Mouse (Mus musculus) telencephalon, adult 2 months (tissue): ENCODE measurements around the gene Supt5.

Experiments used
- DNase-seq: peaks from one replicate; pipeline ENCODE4 v3.0.0-alpha.2; 2011; ENCODE audit warnings: low read depth, low spot score

Supt5 gene

DNA sequence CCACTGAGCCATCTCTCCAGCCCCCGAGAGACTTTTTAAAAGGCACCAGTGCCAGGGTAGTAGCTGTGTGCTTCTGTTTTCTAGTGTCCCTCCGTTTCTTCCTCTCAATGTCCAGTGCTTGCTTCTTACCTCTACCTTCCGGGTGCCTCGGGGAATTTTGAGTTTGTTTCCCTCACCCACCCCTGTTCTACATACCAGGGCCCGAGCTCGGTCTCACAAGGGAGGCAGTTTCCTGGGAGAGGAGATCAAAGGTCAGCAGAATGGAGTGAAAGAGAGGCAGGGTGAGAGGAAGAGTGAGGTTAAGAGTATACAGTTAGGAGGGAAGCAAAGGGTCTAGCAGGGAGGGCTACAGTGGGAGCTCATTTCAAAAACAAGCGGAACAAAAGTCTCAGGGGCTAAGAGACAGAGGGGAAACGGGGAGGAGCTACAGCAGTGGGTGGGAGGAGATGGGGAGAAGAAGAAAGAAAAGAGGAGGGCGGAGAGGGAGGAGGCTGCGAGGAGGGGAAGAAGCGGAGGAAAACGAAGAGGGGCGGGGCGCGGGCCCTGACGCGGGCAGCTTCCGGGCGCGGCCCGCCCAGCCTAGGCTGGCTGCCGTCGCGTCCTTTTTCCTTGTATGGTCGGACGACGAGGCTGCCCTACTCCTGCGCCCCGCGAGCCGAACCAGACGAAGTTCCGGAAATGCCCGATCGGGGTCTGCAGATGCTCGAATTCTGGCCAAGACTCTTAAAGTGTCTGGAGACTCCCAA lies 36.8 kb upstream of the Supt5 start:
- DNase-seq, result peak; percentile 58

DNA sequence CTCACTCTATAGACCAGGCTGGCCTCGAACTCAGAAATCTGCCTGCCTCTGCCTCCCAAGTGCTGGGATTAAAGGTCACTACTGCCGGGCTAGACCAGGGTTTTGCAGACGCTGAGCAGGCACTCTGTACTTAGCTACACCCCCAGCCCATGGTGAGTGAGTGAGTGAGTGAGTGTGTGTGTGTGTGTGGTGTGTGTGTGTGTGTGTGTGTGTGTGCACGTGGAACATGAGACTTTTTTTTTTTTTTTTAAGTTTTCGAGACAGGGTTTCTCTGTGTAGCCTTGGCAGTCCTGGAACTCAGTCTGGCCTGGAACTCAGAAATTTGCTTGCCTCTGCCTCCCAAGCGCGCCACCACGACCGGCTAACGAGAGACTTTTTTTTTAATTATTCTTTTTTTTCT lies 36.1 kb upstream of the Supt5 start:
- DNase-seq, result no peak

DNA sequence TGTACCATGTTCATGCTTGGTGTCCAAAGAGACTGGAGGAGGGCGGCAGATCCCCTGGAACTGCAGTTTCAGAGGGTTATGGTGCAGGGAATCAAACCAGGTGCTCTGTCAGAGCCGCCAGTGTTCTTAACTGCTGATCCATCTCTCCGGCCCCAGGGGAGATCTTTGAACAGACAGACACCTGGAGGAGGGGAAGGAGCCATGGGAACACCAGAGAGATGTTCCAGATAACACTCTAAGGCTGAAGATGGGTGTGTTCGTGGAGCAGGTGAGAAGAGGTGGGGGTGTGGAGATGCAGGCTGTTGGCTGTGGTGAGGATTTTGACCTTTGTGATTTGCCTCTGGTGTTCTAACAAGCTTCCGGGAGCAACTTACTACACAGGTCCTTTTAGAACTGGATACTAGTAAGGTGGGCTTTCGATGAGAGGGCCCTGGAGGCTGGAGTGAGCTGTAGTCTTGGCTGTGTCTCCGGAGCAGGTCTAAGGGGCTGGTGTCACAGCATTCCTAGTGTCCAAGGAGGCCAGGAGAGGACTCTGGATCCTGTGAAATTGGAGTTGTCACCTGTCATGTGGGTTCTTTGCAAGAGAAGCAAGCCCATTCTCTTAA lies 35.4 kb upstream of the Supt5 start:
- DNase-seq, result no peak

DNA sequence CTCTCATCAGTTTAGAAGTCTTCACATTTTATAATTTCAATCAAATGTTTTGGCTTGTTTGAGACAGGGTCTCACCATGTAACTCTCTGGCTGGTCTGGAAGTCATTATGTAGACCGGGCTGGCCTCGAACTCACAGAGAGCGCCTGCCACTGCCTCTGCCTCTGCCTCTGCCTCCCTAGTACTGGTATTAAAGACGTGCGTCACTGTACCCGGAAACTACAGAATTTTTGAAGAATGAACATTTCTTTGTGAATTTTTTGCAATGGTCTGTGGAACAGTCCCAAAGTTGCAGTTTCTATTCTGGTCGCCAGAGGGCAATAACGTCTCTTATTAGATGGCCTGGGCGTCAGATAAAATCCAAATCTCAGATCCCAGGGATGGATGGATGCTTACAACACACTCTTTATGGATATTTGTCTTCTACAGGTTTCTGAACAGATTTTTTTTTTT lies 34.6 kb upstream of the Supt5 start:
- peak; percentile 77 for DNase-seq

DNA sequence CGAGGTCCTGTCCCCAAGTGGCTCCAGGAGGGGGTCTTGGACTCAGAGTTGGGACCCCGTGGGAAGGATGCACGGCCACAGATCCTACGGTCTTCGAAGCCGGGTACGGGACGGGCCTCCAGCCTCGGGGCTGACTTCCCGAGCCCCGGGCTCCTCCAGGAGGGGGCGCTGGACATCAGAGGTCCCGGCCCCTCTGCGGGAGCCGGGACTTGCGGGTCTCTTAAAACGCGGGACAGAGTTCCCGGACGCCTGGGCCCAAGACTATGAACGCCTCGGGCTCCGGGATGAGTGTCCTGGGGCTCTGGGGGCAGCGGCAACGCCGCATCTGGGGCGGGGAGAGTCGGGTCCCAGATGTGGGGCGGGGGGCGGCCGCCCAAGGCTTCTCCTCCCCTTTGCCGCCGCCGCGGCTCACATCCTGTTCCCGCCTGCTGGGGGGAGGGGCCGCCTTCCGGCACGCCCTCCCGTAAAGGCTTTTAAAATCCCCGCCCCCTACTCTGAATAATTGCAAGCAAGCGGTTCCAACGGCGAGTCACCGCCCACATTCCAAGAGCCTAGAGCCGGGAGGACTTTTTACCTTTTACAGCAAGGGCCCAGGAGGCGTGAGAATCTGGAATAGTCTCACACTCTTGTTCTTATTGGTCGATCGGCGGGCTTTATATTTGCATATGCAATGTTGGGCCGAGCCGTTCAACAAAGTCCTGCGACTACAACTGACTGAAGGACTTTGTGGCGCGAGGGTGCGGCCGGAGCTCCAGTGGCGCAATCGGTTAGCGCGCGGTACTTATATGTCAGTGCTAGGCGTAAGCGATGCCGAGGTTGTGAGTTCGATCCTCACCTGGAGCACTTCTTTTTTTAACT lies 33.9 kb upstream of the Supt5 start, which contains the start of gene Plekhg2:
Plekhg2 (minus strand) TSS at position 349 of the 858 bp plus-strand sequence.
- DNase-seq, result peak; percentile 91

DNA sequence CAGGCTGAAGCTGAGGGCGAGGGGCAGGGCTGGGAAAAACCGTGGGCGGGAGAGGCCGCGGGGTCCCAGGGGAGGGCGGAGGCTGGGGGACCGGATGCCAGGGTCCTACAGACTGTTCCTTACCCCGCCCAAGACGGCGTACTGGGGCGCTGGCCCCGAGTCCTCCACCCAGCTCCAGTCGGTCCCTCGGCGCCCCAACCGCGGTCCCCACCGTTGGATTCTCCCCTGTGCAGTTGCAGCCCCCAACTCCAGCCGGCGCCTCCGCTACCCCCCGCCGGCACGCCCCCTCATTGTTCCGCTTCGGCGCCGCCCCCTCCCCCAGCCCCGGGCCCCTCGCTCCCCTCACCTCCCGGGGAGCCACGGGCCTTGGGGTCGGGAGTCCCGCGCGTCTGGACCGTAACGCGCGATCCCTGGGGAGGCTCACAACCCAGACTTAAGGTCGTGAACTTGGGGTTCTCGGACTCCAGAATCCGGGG lies 33.0 kb upstream of the Supt5 start:
- DNase-seq, result no peak

DNA sequence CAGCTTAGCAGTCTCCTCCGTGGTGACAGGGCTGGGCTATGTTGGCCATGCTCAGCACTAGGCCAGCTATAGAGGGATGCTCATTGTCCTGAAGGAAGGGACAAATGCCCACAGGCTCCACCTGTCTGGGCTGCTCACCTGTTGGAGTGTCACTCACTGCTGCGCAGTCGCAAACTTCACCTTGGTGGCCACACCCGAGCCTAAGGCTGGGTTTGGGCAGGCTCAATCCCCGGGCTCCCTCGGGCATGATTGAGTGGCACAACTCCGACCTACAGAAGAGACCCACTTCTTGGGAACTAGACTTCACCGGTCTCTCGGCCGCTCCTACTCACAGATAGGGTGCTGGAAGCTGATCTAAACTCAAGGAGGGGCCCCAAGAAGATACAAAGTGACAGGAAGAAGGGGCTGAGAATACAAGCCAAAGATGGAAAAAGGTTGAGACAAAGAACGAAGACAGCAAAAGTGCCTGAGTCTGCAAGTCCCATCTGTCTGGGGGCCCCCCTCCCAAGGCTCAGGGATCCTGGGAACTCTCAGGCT lies 32.5 kb upstream of the Supt5 start:
- no peak for DNase-seq

DNA sequence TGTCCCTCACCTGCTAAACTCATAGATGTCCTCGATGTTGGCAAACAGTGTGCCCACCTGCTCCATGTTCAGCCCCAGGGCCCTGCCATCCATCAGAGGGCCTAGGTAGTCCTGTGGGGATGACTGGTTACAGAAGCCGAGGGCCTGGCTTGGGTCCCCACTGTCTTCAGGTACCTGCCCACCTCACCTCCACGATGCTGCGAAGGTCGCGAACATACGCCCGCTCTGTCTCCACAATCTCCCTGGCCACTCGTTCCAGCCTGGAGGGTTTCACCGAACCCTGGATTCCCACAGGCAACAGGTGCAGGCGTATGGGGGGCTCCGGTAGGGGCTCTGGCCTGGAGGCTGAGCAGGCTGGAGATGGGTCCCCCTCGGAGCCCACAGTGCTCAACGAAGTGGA lies 31.5 kb upstream of the Supt5 start:
- no peak for DNase-seq

DNA sequence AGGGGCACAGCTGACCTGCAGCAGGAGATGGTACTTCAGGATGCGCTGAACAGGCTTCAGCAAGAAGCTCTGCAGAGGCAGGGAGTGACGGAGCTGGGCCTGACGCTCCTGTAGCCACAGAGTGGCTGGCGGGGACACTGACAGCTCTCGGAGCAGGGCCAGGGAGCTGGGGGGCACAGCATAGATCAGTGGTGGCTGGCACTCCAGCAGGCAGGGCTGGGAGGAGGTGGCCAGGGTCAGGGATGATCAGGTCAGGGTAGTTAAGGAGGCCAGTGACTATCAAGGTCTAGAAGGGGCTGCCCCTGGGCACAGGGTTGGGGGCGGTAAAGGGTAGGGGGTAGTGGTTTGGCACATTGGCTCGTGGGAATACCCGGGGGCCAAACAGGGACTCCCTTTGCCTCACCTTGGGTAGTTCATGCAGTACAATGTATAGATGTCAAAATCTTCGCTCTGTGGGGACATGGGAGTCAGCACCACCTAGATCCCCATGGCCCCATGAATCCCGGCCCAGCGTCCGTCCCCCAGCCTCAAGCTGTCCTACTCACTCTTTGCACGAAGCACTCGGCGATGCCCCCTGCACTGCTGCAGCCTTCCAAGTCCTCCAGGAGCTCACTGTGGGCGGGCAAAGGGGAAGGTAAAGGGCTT lies 29.9 kb upstream of the Supt5 start:
- no peak for DNase-seq

DNA sequence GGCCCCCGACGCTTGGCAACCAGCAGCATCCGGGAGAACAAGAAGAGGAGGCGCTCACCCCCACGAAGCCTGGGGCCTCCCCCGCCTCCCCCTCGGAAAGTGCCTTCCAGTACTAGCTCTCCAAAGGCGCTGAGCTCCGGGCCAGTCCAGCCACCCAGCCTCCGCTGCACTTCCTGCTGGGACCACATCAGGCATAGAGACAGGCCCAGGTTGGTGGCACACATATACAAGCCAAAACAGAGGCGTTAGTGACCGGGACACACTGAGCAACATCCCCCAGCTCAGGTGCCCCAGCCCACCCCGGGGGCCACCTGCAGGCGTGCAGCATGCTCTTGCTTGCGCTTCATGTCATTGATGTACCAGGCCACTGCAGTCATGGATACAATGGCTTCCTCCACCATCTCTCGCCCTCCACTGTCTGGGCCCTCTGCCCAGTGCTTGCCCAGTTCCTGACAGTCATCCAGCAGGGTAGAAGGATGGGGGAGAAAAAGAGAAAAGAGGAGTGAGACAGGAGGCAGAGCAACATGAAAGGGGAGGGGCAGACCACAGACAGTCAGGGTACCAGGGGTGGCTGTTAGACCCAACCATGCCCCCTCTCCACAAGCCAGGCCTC lies 29.2 kb upstream of the Supt5 start:
- DNase-seq, result no peak

DNA sequence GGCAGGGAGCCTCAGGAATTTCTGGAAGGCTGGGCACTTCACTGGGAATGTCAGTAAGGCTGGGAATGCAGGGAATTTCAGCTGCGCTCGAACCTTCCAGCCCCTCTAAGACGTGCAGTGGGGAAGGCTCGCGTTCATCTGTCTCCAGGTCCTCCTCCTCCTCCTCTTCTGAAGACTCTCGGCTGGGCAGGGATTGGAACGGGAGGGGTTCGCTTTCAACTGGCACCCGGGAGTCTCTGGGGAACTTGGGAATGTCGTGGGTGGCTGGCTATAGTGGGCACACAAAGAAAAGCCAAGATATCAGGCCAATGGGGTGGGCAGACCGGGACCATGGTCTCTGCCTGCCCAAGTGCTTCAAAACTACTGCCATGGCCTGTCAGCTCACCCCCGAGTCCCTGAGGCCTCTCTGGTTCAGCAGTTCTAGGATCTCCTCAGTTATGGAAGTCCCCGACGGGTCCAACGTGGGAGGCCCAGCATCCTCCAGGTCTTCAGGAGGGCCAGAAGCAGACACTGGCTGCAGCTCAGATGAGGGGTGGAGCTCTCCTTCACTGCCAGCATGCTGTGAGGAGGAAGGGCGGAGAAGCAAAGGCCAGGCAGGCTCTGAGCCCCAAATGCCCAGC lies 24.0 kb upstream of the Supt5 start:
- DNase-seq, result no peak

DNA sequence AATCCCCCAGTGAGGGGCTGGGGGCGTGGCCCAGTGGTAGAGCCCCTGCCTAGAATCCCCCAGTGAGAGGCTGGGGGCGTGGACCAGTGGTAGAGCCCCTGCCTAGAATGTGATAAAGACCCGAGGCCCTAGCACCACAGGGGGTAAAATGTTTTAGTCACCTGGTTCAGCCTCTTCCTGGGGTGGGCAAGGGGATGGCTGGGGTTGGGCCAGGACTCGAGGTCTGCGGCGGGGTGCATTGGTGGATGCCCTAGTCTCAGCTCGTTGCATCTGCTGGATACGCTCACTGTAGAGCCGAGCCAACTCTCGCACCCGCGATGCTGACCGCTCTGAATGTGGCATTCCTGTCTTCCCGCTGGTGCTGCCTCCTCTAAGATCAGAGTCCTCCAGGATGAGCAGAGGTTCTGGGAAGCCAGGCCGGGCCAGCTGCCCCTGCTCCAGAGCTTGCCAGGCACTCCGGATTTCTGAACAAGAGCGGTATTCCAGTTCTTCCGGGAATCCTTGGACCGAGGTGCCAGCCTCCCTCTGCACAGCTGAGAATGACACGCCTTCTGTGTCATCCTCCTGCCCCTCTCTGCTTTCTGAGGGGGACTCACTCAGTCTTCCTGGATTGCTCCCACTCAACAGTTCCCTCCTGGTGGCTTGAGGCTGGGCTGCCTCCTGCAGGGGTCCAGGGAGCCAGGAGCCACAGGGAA lies 23.2 kb upstream of the Supt5 start:
- DNase-seq, result no peak

DNA sequence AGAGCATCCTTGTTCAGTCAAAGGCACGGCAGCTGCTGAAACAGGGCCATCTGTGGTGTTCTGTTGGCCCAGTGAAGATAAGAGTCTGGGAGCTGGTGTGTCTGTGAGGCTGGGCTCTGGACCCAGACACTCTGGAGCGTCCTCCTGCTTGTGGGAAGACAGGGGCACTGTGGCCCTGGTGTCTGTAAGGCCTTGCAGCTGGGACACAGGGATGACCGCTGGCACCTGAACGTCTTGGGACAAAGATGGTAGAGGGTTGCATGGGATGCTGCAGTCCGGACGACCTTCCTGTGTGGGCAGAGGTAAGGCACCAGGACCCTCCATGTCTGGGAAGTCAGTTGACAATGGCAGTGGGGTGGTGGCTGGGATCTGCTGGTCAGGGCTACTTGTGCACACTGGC lies 21.7 kb upstream of the Supt5 start:
- DNase-seq, result no peak

DNA sequence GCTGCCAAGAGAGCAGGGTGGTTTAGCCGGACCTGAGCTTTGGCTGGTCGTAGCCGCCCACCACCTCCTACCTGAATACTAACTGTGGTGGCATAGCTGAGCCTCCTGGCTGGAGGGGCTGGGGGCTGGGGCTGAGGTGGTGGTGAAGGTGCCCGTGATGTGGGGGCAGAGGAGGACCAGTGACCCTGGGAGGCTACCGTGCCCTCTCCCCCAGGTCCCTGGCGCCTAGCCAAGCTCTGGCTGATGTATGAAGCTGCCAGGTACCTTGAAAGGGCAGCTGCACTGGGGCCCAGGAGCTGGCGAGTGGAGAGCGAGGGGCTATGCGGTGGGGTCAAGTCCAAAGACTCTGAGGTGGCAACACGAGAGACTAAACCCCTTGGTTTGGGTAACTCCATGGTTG lies 21.3 kb upstream of the Supt5 start:
- no peak for DNase-seq

DNA sequence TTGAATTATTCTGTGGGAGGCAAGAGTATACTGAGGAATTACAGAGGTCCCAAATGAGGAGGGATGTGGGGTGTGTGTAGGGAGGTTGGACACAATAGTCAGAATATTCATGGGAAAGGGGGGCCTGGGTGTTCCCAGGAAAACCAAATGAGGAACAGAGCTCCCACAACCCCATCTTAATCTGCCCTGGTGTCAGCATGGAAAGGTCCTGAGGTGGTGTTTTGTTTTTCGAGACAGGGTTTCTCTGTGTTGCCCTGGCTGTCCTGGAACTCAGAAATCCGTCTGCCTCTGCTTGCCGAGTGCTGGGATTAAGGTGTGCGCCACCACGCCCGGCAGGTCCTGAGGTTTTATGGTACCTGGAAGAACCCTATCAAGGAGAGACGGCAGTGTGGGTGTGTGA lies 19.9 kb upstream of the Supt5 start:
- DNase-seq, result no peak

DNA sequence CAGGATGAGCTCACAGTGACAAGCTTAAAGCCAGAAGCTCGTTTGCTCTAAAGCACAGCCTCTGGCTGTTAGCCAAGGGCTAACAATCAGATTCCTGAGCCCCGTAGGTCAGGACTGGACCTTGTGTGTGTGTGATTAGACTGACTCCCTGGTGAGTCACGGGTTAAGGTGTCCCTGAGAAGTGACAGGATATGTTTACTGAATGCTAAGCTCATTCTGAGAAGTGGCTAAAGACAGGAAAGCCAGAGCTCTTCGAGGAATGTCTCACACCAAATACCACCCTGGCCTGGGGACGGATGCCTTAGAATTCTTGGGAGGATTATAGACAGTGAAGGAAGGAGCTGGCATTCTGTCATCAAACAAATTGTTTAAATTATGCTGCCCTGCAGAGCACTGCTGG lies 19.4 kb upstream of the Supt5 start:
- DNase-seq, result no peak

DNA sequence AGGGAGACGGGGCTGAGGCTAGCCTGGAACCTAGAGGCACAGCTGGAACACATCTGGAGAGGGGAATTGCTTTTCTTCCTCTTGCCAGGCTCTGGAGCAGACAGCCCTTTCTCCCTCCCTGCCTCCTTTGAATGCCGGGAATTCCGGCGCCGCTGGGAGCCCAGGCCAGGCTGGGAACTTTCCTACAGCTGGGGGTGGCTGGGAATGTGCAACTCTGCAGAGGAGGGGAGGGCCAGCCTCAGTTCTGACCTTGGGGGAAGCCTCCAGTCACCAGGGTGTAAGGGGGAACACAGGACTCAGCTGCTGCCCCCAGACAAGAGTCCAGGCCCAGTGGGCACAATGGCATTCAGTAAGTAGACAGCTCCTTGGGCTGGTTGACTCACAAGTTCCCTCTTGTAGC lies 18.4 kb upstream of the Supt5 start:
- no peak for DNase-seq

DNA sequence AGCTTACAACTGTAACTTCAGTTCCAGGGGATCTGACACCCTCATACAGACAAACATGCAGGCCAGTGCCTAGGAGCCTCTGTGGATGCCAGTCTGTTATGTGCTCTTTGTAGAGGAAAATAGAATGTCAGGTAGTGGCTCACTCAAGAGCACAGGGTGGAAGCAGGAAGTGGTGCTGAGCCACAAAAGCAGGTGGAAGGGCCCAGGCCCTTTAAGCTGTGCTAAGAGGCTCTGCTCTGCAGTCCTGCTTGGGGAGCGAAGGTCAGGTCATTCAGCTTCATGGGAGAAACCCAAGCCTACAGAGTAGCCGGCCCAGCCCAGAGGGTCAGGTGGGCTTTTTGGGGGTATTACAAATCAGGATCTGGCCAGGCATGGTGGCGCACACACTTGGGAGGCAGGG lies 16.7 kb upstream of the Supt5 start:
- DNase-seq, result no peak

DNA sequence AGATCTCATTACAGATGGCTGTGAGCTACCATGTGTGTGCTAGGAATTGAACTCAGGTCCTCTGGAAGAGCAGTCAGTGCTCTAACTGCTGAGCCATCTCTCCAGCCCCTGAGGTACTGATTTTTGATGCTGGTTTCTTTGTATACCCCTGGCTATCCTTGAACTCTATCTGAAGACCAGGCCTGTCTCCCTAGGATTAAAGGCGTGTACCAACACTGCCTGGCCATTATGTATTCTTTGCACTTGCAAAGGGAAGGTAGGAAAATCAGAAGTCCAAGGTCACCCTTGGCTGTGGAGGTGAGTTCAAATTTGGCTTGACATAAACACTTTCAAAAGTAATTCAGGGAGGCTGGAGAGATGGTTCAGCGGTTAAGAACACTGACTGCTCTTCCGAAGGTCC lies 16.1 kb upstream of the Supt5 start:
- no peak for DNase-seq

DNA sequence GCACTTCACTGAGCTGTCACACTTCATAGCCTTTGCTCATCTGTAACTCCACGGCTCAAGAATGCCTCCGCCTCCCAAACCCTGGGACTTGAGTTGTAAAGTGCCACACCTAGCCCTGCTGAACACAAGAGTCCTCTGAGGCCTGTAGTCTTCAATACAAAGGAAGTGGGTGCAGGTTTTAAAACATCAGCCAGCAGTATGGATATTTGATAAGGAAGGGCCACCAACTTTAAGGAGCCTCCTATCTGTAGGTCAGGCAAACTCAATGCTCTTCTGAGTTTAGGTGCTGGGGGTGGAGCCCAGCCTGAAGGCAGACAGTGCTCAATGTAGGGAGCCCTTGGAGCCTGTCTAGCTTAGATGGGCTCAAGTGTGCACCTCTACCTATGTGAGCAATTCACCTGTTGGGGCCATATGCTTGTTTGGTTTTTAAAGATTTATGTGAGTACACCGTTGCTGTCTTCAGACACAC lies 15.6 kb upstream of the Supt5 start:
- no peak for DNase-seq
